Mouse (Mus musculus): ENCODE measurements around the gene Rab29. TPM values are rescaled to one million over a fixed set of nuclear protein-coding genes. Genes with fewer than 3 reads are reported as not detected.

Rab29 gene
- polyA plus RNA-seq, 2 experiments, result 22.8 to 25.2 TPM

GRCm38 (mm10) chr1:131829279-131829678, 37.7 kb upstream of the Rab29 start:
- Histone ChIP-seq H3K4me2 (replicated peaks; ENCODE audit: low read depth, low read length, severe bottlenecking) (peak overlapping the region; percentile 51), H3K9me3 (ENCODE audit: control insufficient read depth, low read length) (no peaks in the 10 kb centered on the region), H3K27ac (replicated peaks; ENCODE audit: low read depth, low read length) (no peak overlapping the region), H3K4me1 (ENCODE audit: control insufficient read depth, insufficient read depth, low read length) (peaks cover 12% of the 10 kb centered on the region), H3K4me3 (replicated peaks; ENCODE audit: low read length) (peak overlapping the region; percentile 80), H3K27me3 (ENCODE audit: control insufficient read depth, insufficient read depth, low read length) (no peaks in the 10 kb centered on the region), H3K9ac (ENCODE audit: low read depth, low read length, severe bottlenecking) (peak overlapping the region; percentile 81), H3K36me3 (ENCODE audit: control insufficient read depth, insufficient read depth, low read length) (peaks cover 29% of the 10 kb centered on the region)
- WGBS, result 37% methylated on average over 5 of the region's 5 CpGs
- no peak for TF ChIP-seq POLR2A (IDR thresholded peaks at IDR 0.05; ENCODE audit: borderline replicate concordance, extremely low read depth, insufficient read depth, insufficient read length)
- ATAC-seq (ENCODE audit: low FRiP score, low read depth) (no peak), DNase-seq (ENCODE audit: low spot score) (no peak)

DNA sequence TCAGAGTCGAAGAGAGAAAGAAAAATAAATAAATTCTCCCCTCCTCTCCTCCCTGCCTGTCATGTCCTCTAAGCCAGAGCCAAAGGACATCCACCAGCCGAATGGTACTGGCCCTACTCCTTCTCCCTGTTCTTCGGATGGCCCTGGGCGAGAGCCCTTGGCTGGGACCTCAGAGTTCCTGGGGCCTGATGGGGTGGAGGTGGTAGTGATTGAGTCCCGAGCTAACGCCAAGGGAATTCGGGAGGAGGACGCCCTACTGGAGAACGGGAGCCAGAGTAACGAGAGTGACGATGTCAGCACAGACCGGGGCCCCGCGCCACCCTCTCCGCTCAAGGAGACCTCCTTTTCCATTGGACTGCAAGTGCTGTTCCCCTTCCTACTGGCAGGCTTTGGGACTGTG, 36.5 kb upstream of the Rab29 start:
- H3K4me3 ChIP-seq (replicated peaks; ENCODE audit: low read length), result no peak overlapping the region
- no peak for TF ChIP-seq POLR2A (IDR thresholded peaks at IDR 0.05; ENCODE audit: borderline replicate concordance, extremely low read depth, insufficient read depth, insufficient read length)
- H3K4me2 ChIP-seq (replicated peaks; ENCODE audit: low read depth, low read length, severe bottlenecking), result no peak overlapping the region
- H3K36me3 ChIP-seq (ENCODE audit: control insufficient read depth, insufficient read depth, low read length), result peaks cover 38% of the 10 kb centered on the region
- ATAC-seq (ENCODE audit: low FRiP score, low read depth) (no peak), DNase-seq (ENCODE audit: low spot score) (no peak)
- no peak overlapping the region for H3K27ac ChIP-seq (replicated peaks; ENCODE audit: low read depth, low read length)
- WGBS, result 87% methylated on average over 15 of the region's 15 CpGs
- peaks cover 12% of the 10 kb centered on the region for H3K4me1 ChIP-seq (ENCODE audit: control insufficient read depth, insufficient read depth, low read length)
- no peak overlapping the region for H3K9ac ChIP-seq (ENCODE audit: low read depth, low read length, severe bottlenecking)
- H3K9me3 ChIP-seq (ENCODE audit: control insufficient read depth, low read length), result no peaks in the 10 kb centered on the region
- H3K27me3 ChIP-seq (ENCODE audit: control insufficient read depth, insufficient read depth, low read length), result no peaks in the 10 kb centered on the region

DNA sequence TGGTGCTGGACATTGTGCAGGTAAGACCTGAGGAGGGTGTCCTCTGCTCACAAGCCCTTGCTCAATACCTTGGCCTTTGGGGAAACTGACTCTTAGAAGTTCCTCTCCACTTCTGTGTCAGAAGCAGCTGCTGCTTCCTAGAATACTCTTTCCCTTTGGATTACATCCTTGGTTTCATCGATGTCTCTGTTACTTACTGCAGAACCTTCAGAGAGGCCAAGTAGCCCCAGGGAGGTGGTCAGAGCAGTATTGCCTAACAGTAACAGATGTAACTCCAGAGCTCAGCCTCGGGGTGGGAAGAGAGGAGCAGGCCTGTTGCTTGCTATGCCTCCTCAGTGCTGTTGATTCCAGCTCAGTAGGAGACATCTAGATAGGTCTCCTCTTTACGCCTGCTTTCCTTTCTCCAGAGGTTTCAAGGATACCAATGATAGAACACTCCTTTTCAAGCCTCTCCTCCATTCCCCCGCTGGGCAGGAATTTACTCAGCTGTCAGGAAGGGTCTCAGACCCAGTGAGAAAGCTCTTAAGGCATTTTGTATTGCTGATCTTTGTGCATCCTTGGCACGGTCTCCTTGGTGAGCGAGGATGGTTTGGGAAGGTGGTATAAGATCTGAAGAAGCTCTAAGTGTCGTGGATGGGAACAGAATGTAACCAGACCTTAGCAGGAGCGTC, 35.9 kb upstream of the Rab29 start:
- Histone ChIP-seq H3K9me3 (ENCODE audit: control insufficient read depth, low read length) (no peaks in the 10 kb centered on the region), H3K27me3 (ENCODE audit: control insufficient read depth, insufficient read depth, low read length) (no peaks in the 10 kb centered on the region), H3K9ac (ENCODE audit: low read depth, low read length, severe bottlenecking) (no peak overlapping the region), H3K4me1 (ENCODE audit: control insufficient read depth, insufficient read depth, low read length) (peaks cover 12% of the 10 kb centered on the region), H3K4me3 (replicated peaks; ENCODE audit: low read length) (no peak overlapping the region), H3K27ac (replicated peaks; ENCODE audit: low read depth, low read length) (no peak overlapping the region), H3K36me3 (ENCODE audit: control insufficient read depth, insufficient read depth, low read length) (peaks cover 42% of the 10 kb centered on the region), H3K4me2 (replicated peaks; ENCODE audit: low read depth, low read length, severe bottlenecking) (no peak overlapping the region)
- DNase-seq (ENCODE audit: low spot score), result no peak
- TF ChIP-seq POLR2A (IDR thresholded peaks at IDR 0.05; ENCODE audit: borderline replicate concordance, extremely low read depth, insufficient read depth, insufficient read length), result no peak
- 84% methylated on average over 8 of the region's 8 CpGs for WGBS
- ATAC-seq (ENCODE audit: low FRiP score, low read depth), result no peak

- Histone ChIP-seq H3K4me1 (ENCODE audit: control insufficient read depth, insufficient read depth, low read length) (no peaks in the 10 kb centered on the region; the same call in 1 of the 2 replicates), H3K9ac (ENCODE audit: low read depth, low read length, severe bottlenecking) (no peak overlapping the region), H3K36me3 (ENCODE audit: control insufficient read depth, insufficient read depth, low read length) (peaks cover 63% of the 10 kb centered on the region), H3K27me3 (ENCODE audit: control insufficient read depth, insufficient read depth, low read length) (no peaks in the 10 kb centered on the region), H3K4me2 (replicated peaks; ENCODE audit: low read depth, low read length, severe bottlenecking) (no peak overlapping the region), H3K4me3 (replicated peaks; ENCODE audit: low read length) (no peak overlapping the region), H3K9me3 (ENCODE audit: control insufficient read depth, low read length) (no peaks in the 10 kb centered on the region), H3K27ac (replicated peaks; ENCODE audit: low read depth, low read length) (no peak overlapping the region)
- DNase-seq (ENCODE audit: low spot score) (no peak), ATAC-seq (ENCODE audit: low FRiP score, low read depth) (no peak)
- no peak for TF ChIP-seq POLR2A (IDR thresholded peaks at IDR 0.05; ENCODE audit: borderline replicate concordance, extremely low read depth, insufficient read depth, insufficient read length)
- WGBS, result 85% methylated on average over 3 of the region's 3 CpGs
These were observed 30.0 kb upstream of the Rab29 start for GRCm38 (mm10) chr1:131837035-131837434.

DNA sequence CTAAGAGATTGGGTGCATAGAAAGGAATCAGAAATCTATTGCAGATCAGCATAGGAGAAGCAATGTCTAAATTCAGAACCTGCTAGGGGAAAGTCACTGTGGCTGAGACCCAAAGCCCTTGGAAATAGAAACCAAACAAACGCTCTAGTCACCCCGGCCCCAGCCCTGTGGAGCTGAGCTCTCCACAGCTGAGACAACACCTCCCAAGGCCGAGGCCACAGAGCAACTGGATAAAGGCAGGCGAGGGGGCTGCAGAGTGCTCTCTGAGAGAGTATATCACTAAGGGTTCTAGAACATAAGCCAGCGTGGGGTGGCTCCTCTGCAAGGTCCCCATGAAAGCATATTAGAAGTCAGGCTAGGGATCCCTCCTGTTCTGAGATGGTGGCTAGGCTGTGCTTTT, 28.5 kb upstream of the Rab29 start:
- H3K4me1 ChIP-seq (ENCODE audit: control insufficient read depth, insufficient read depth, low read length), result no peaks in the 10 kb centered on the region
- H3K9me3 ChIP-seq (ENCODE audit: control insufficient read depth, low read length), result no peaks in the 10 kb centered on the region
- H3K4me2 ChIP-seq (replicated peaks; ENCODE audit: low read depth, low read length, severe bottlenecking), result no peak overlapping the region
- no peak for ATAC-seq (ENCODE audit: low FRiP score, low read depth)
- H3K36me3 ChIP-seq (ENCODE audit: control insufficient read depth, insufficient read depth, low read length), result peaks cover 71% of the 10 kb centered on the region
- H3K9ac ChIP-seq (ENCODE audit: low read depth, low read length, severe bottlenecking), result no peak overlapping the region
- WGBS, result 78% methylated on average over 5 of the region's 5 CpGs
- DNase-seq (ENCODE audit: low spot score), result no peak
- TF ChIP-seq POLR2A (IDR thresholded peaks at IDR 0.05; ENCODE audit: borderline replicate concordance, extremely low read depth, insufficient read depth, insufficient read length), result no peak
- H3K27me3 ChIP-seq (ENCODE audit: control insufficient read depth, insufficient read depth, low read length), result no peaks in the 10 kb centered on the region
- no peak overlapping the region for H3K4me3 ChIP-seq (replicated peaks; ENCODE audit: low read length)
- H3K27ac ChIP-seq (replicated peaks; ENCODE audit: low read depth, low read length), result no peak overlapping the region

All from limb, embryonic 14.5 days (tissue).